Comparison of ENCODE assay signal across 8 mouse cellular contexts in genomic region chr7:122101014-122101746, GRCm38 (mm10). TPM values are rescaled to one million over a fixed set of nuclear protein-coding genes. Genes with fewer than 3 reads are reported as not detected.
DNase-seq lines count a peak whose midpoint lies in the region; ATAC-seq and TF ChIP-seq lines count a peak whose summit lies in the region.
"Not testable (repeated sequence)": the region's sequence is repeated elsewhere in the genome, so short reads cannot be mapped to it uniquely, and the experiment has no call there.

No protein-coding gene starts in this region.

- peaks cover 19% of the 10 kb centered on the region for H3K36me3 ChIP-seq in forebrain, embryonic 14.5 days (ENCODE audit: control insufficient read depth, insufficient read depth, low read length)
- H3K36me3 ChIP-seq in hindbrain, embryonic 14.5 days (replicated peaks; ENCODE audit: control insufficient read depth, insufficient read depth), result peaks cover 25% of the 10 kb centered on the region
- peaks cover 24% of the 10 kb centered on the region for H3K36me3 ChIP-seq in limb, embryonic 12.5 days
- peaks cover 14% of the 10 kb centered on the region for H3K36me3 ChIP-seq in macrophage (ENCODE audit: inconsistent target)
- peaks cover 10% of the 10 kb centered on the region for H3K36me3 ChIP-seq in neural tube, embryonic 14.5 days (ENCODE audit: control insufficient read depth, insufficient read depth, low read length)

- 9% methylated on average over 23 of the region's 28 CpGs for WGBS in forebrain, embryonic 14.5 days
- WGBS in hindbrain, embryonic 14.5 days, result 9% methylated on average over 24 of the region's 28 CpGs
- 5% methylated on average over 28 of the region's 28 CpGs for WGBS in limb, embryonic 12.5 days
- 11% methylated on average over 22 of the region's 28 CpGs for WGBS in macrophage (ENCODE audit: missing documents)
- WGBS in neural tube, embryonic 14.5 days, result 8% methylated on average over 25 of the region's 28 CpGs

- peak; percentile 64 for ATAC-seq in forebrain, embryonic 14.5 days
- ATAC-seq in hindbrain, embryonic 14.5 days (ENCODE audit: low FRiP score), result peak; percentile 69
- peak; percentile 71 for ATAC-seq in limb, embryonic 12.5 days (ENCODE audit: insufficient number of reproducible peaks, insufficient read depth, low FRiP score, low TSS enrichment, low read depth)
- peak; percentile 79 for ATAC-seq in neural tube, embryonic 14.5 days (ENCODE audit: low read depth)

- H3K4me1 ChIP-seq in cortical plate, adult 2 months (ENCODE audit: control insufficient read depth, insufficient read depth, low read length); forebrain, embryonic 14.5 days (ENCODE audit: control insufficient read depth, insufficient read depth, low read length); hindbrain, embryonic 14.5 days (replicated peaks; ENCODE audit: control insufficient read depth, insufficient read depth, low read length); limb, embryonic 12.5 days (replicated peaks); neural tube, embryonic 14.5 days (ENCODE audit: control insufficient read depth, insufficient read depth, low read length): not testable (repeated sequence)

- H3K9me3 ChIP-seq in forebrain, embryonic 14.5 days (replicated peaks; ENCODE audit: control insufficient read depth, low read length); hindbrain, embryonic 14.5 days (ENCODE audit: control insufficient read depth, low read length); limb, embryonic 12.5 days; neural tube, embryonic 14.5 days (ENCODE audit: control insufficient read depth, low read length): not testable (repeated sequence)

- H3K27ac ChIP-seq in cortical plate, adult 2 months (ENCODE audit: insufficient read depth, low read length), result peak overlapping the region; percentile 75
- H3K27ac ChIP-seq in forebrain, embryonic 14.5 days (ENCODE audit: low read depth, low read length); hindbrain, embryonic 14.5 days: not testable (repeated sequence)
- H3K27ac ChIP-seq in limb, embryonic 12.5 days, result peak overlapping the region; percentile 29; the same call in 1 of the 2 replicates
- H3K27ac ChIP-seq in macrophage, result peak overlapping the region; percentile 33; the same call in 1 of the 2 replicates
- H3K27ac ChIP-seq in neural tube, embryonic 14.5 days (ENCODE audit: low read depth, low read length), result peak overlapping the region; percentile 39; the same call in 1 of the 2 replicates

- not testable (repeated sequence) for TF ChIP-seq CTCF in cortical plate, adult 2 months (IDR thresholded peaks at IDR 0.05; ENCODE audit: extremely low read depth, insufficient read depth, low read length)

- peak; percentile 43 for DNase-seq in MN1 (ENCODE audit: low spot score)
- peak; percentile 23 for DNase-seq in forebrain, embryonic 14.5 days (ENCODE audit: low spot score)
- not testable (repeated sequence) for DNase-seq in hindbrain, embryonic 14.5 days (ENCODE audit: low spot score)
- peak; percentile 13 for DNase-seq in thymus, postnatal 4 days

- peak overlapping the region; percentile 77 for H3K9ac ChIP-seq in forebrain, embryonic 14.5 days (ENCODE audit: low read length)
- H3K9ac ChIP-seq in hindbrain, embryonic 14.5 days, result peak overlapping the region; percentile 85
- peak overlapping the region; percentile 85 for H3K9ac ChIP-seq in limb, embryonic 12.5 days (replicated peaks)
- peak overlapping the region; percentile 82 for H3K9ac ChIP-seq in neural tube, embryonic 14.5 days (replicated peaks; ENCODE audit: low read depth, low read length)

- H3K4me3 ChIP-seq in cortical plate, adult 2 months (ENCODE audit: insufficient read depth, low read length), result peak overlapping the region; percentile 97
- H3K4me3 ChIP-seq in forebrain, embryonic 14.5 days (ENCODE audit: low read depth, low read length), result peak overlapping the region; percentile 66
- H3K4me3 ChIP-seq in hindbrain, embryonic 14.5 days (replicated peaks; ENCODE audit: low read length), result peak overlapping the region; percentile 60
- H3K4me3 ChIP-seq in limb, embryonic 12.5 days (replicated peaks), result peak overlapping the region; percentile 71
- peak overlapping the region; percentile 73 for H3K4me3 ChIP-seq in macrophage (ENCODE audit: inconsistent target)
- H3K4me3 ChIP-seq in neural tube, embryonic 14.5 days (ENCODE audit: low read depth, low read length), result peak overlapping the region; percentile 71

- H3K27me3 ChIP-seq in forebrain, embryonic 14.5 days (replicated peaks; ENCODE audit: control insufficient read depth, insufficient read depth, low read length); hindbrain, embryonic 14.5 days (ENCODE audit: control insufficient read depth, insufficient read depth, low read length); limb, embryonic 12.5 days; neural tube, embryonic 14.5 days (ENCODE audit: control insufficient read depth, insufficient read depth, low read length): not testable (repeated sequence)

- peak overlapping the region; percentile 61 for H3K4me2 ChIP-seq in forebrain, embryonic 14.5 days (ENCODE audit: low read length)
- H3K4me2 ChIP-seq in hindbrain, embryonic 14.5 days (replicated peaks), result peak overlapping the region; percentile 85
- H3K4me2 ChIP-seq in limb, embryonic 12.5 days, result peak overlapping the region; percentile 88
- H3K4me2 ChIP-seq in neural tube, embryonic 14.5 days (ENCODE audit: low read depth, low read length), result peak overlapping the region; percentile 64

- peaks cover 53% of the 10 kb centered on the region for H3K79me2 ChIP-seq in macrophage (ENCODE audit: inconsistent target)

- TF ChIP-seq POLR2A in cortical plate, adult 2 months (IDR thresholded peaks at IDR 0.05; ENCODE audit: extremely low read depth, insufficient read depth, low read length), result not testable (repeated sequence)

RNA-seq across cellular contexts. Expression of gene Ndufab1, which starts 0.5 kb away (rescaled TPM):
- polyA plus RNA-seq in cortical plate, adult 2 months (2012; rRNA removed), result 199 and 201 TPM in 2 replicates
- polyA plus RNA-seq in forebrain, embryonic 14.5 days (2014; fragmentation: Nextera tagmentation; extraction: Ambion mirVana), result 510 and 563 TPM in 2 replicates
- polyA plus RNA-seq in hindbrain, embryonic 14.5 days (2014; fragmentation: Nextera tagmentation; extraction: Ambion mirVana), result 681 and 682 TPM in 2 replicates
- 666 and 716 TPM in 2 replicates for polyA plus RNA-seq in limb, embryonic 12.5 days (2016; fragmentation: Nextera tagmentation; extraction: Ambion mirVana)
- 100 to 1,000 TPM in 7 of 26 experiments, 10 to 100 TPM in 19; 24.7 to 173 (median 70.1) TPM for total RNA-seq in macrophage (2018; cell fraction: chromatin; rRNA removed)
- total RNA-seq in macrophage (2018; cell fraction: cytosol; rRNA removed), result 100 to 1,000 TPM in 5 of 26 experiments, 10 to 100 TPM in 21; 66.6 to 149 (median 89.2) TPM
- 100 to 1,000 TPM in 1 of 26 experiments, 10 to 100 TPM in 25; 20.9 to 109 (median 50.9) TPM for total RNA-seq in macrophage (2018; cell fraction: nucleus; rRNA removed)
- 63.3 to 114 TPM (median 85.0 TPM) in 3 replicates for polyA plus RNA-seq in macrophage (2018)
- 725 and 732 TPM in 2 replicates for polyA plus RNA-seq in neural tube, embryonic 14.5 days (2014; fragmentation: Nextera tagmentation; extraction: Ambion mirVana)

RNA-seq across cellular contexts. Expression of gene Palb2, which starts 31.6 kb away (rescaled TPM):
- 1.6 and 2.1 TPM in 2 replicates for polyA plus RNA-seq in cortical plate, adult 2 months (2012; rRNA removed)
- 7.2 TPM in 2 replicates for polyA plus RNA-seq in forebrain, embryonic 14.5 days (2014; fragmentation: Nextera tagmentation; extraction: Ambion mirVana)
- polyA plus RNA-seq in hindbrain, embryonic 14.5 days (2014; fragmentation: Nextera tagmentation; extraction: Ambion mirVana), result 5.1 and 5.3 TPM in 2 replicates
- 21.8 and 22.7 TPM in 2 replicates for polyA plus RNA-seq in limb, embryonic 12.5 days (2016; fragmentation: Nextera tagmentation; extraction: Ambion mirVana)
- total RNA-seq in macrophage (2018; cell fraction: chromatin; rRNA removed), result 10 to 100 TPM in 14 of 26 experiments, 1 to 10 TPM in 12; 1.1 to 35.9 (median 10.3) TPM
- 1 to 10 TPM in 21 of 26 experiments, under 1 TPM in 5; 0.48 to 5.5 (median 3.8) TPM for total RNA-seq in macrophage (2018; cell fraction: cytosol; rRNA removed)
- 10 to 100 TPM in 11 of 26 experiments, 1 to 10 TPM in 15; 1.3 to 40.8 (median 5.8) TPM for total RNA-seq in macrophage (2018; cell fraction: nucleus; rRNA removed)
- polyA plus RNA-seq in macrophage (2018), result 3.8 to 7.8 TPM (median 4.4 TPM) in 3 replicates
- polyA plus RNA-seq in neural tube, embryonic 14.5 days (2014; fragmentation: Nextera tagmentation; extraction: Ambion mirVana), result 5.3 and 6.2 TPM in 2 replicates

RNA-seq across cellular contexts. Expression of gene Dctn5, which starts 31.7 kb away (rescaled TPM):
- polyA plus RNA-seq in cortical plate, adult 2 months (2012; rRNA removed), result 124 and 126 TPM in 2 replicates
- 162 and 166 TPM in 2 replicates for polyA plus RNA-seq in forebrain, embryonic 14.5 days (2014; fragmentation: Nextera tagmentation; extraction: Ambion mirVana)
- polyA plus RNA-seq in hindbrain, embryonic 14.5 days (2014; fragmentation: Nextera tagmentation; extraction: Ambion mirVana), result 159 and 166 TPM in 2 replicates
- 108 and 114 TPM in 2 replicates for polyA plus RNA-seq in limb, embryonic 12.5 days (2016; fragmentation: Nextera tagmentation; extraction: Ambion mirVana)
- total RNA-seq in macrophage (2018; cell fraction: chromatin; rRNA removed), result 100 to 1,000 TPM in 12 of 26 experiments, 10 to 100 TPM in 14; 34.1 to 157 (median 89.1) TPM
- 100 to 1,000 TPM in 19 of 26 experiments, 10 to 100 TPM in 7; 65.8 to 134 (median 106) TPM for total RNA-seq in macrophage (2018; cell fraction: cytosol; rRNA removed)
- total RNA-seq in macrophage (2018; cell fraction: nucleus; rRNA removed), result 100 to 1,000 TPM in 14 of 26 experiments, 10 to 100 TPM in 12; 52.3 to 243 (median 107) TPM
- 105 to 133 TPM (median 112 TPM) in 3 replicates for polyA plus RNA-seq in macrophage (2018)
- 162 TPM in 2 replicates for polyA plus RNA-seq in neural tube, embryonic 14.5 days (2014; fragmentation: Nextera tagmentation; extraction: Ambion mirVana)

RNA-seq across cellular contexts. Expression of gene Ears2, which starts 34.1 kb away (rescaled TPM):
- 4.8 and 6.0 TPM in 2 replicates for polyA plus RNA-seq in cortical plate, adult 2 months (2012; rRNA removed)
- 11.8 TPM in 2 replicates for polyA plus RNA-seq in forebrain, embryonic 14.5 days (2014; fragmentation: Nextera tagmentation; extraction: Ambion mirVana)
- 10.8 and 11.1 TPM in 2 replicates for polyA plus RNA-seq in hindbrain, embryonic 14.5 days (2014; fragmentation: Nextera tagmentation; extraction: Ambion mirVana)
- polyA plus RNA-seq in limb, embryonic 12.5 days (2016; fragmentation: Nextera tagmentation; extraction: Ambion mirVana), result 15.9 and 16.1 TPM in 2 replicates
- total RNA-seq in macrophage (2018; cell fraction: chromatin; rRNA removed), result 10 to 100 TPM in 1 of 26 experiments, 1 to 10 TPM in 23, under 1 TPM in 2; 0.74 to 12.3 (median 5.6) TPM
- total RNA-seq in macrophage (2018; cell fraction: cytosol; rRNA removed), result 1 to 10 TPM in 25 of 26 experiments, under 1 TPM in 1; 0.81 to 4.1 (median 2.7) TPM
- 10 to 100 TPM in 1 of 26 experiments, 1 to 10 TPM in 23, under 1 TPM in 2; 0.82 to 11.9 (median 4.6) TPM for total RNA-seq in macrophage (2018; cell fraction: nucleus; rRNA removed)
- polyA plus RNA-seq in macrophage (2018), result 1.7 to 6.3 TPM (median 2.3 TPM) in 3 replicates
- polyA plus RNA-seq in neural tube, embryonic 14.5 days (2014; fragmentation: Nextera tagmentation; extraction: Ambion mirVana), result 10.7 and 11.2 TPM in 2 replicates

RNA-seq across cellular contexts. Expression of gene Ubfd1, which starts 34.2 kb away (rescaled TPM):
- 41.4 and 42.2 TPM in 2 replicates for polyA plus RNA-seq in cortical plate, adult 2 months (2012; rRNA removed)
- 69.9 and 76.5 TPM in 2 replicates for polyA plus RNA-seq in forebrain, embryonic 14.5 days (2014; fragmentation: Nextera tagmentation; extraction: Ambion mirVana)
- polyA plus RNA-seq in hindbrain, embryonic 14.5 days (2014; fragmentation: Nextera tagmentation; extraction: Ambion mirVana), result 104 and 120 TPM in 2 replicates
- 94.6 and 100.0 TPM in 2 replicates for polyA plus RNA-seq in limb, embryonic 12.5 days (2016; fragmentation: Nextera tagmentation; extraction: Ambion mirVana)
- total RNA-seq in macrophage (2018; cell fraction: chromatin; rRNA removed), result 10 to 100 TPM in 23 of 26 experiments, 1 to 10 TPM in 3; 7.2 to 94.8 (median 32.1) TPM
- 10 to 100 TPM; 14.5 to 37.8 (median 27.5) TPM for total RNA-seq in macrophage (2018; cell fraction: cytosol; rRNA removed)
- 10 to 100 TPM; 12.1 to 79.2 (median 27.6) TPM for total RNA-seq in macrophage (2018; cell fraction: nucleus; rRNA removed)
- polyA plus RNA-seq in macrophage (2018), result 22.6 to 24.5 TPM (median 23.1 TPM) in 3 replicates
- 98.4 and 102 TPM in 2 replicates for polyA plus RNA-seq in neural tube, embryonic 14.5 days (2014; fragmentation: Nextera tagmentation; extraction: Ambion mirVana)
